Mouse (Mus musculus): ENCODE data around the gene R3hdm2. TPM values are rescaled to one million over a fixed set of nuclear protein-coding genes. Genes with fewer than 3 reads are reported as not detected.

R3hdm2 gene
- polyA plus RNA-seq, 1 experiment from 2014 or later = 40.7 TPM

GRCm38 (mm10) chr10:127404701-127405100 lies 24.6 kb downstream of the R3hdm2 start:
- no peak overlapping the region for H3K9ac ChIP-seq (replicated peaks)
- no peak overlapping the region for H3K4me3 ChIP-seq
- H3K9me3 ChIP-seq = no peaks in the 10 kb centered on the region
- H3K36me3 ChIP-seq = peaks cover 31% of the 10 kb centered on the region
- no peaks in the 10 kb centered on the region for H3K4me1 ChIP-seq
- no peak overlapping the region for H3K4me2 ChIP-seq (replicated peaks)
- no peak for ATAC-seq (ENCODE audit: low FRiP score, low read depth)
- no peaks in the 10 kb centered on the region for H3K27me3 ChIP-seq
- no peak overlapping the region for H3K27ac ChIP-seq (replicated peaks)
- 97% methylated on average over 3 of the region's 3 CpGs for WGBS

- H3K36me3 ChIP-seq = peaks cover 6% of the 10 kb centered on the region; the same call in 1 of the 2 replicates
- no peaks in the 10 kb centered on the region for H3K9me3 ChIP-seq
- no peak overlapping the region for H3K4me2 ChIP-seq (replicated peaks)
- no peak for ATAC-seq (ENCODE audit: low FRiP score, low read depth)
- no peaks in the 10 kb centered on the region for H3K27me3 ChIP-seq
- WGBS = 70% methylated on average over 4 of the region's 4 CpGs
- H3K27ac ChIP-seq (replicated peaks) = no peak overlapping the region
- H3K4me1 ChIP-seq = 0 out of 2 replicates have a peak, but pooled peaks cover 3% of the 10 kb centered on the region
- H3K9ac ChIP-seq (replicated peaks) = no peak overlapping the region
- no peak overlapping the region for H3K4me3 ChIP-seq
Observed at GRCm38 (mm10) chr10:127407391-127407790, 27.3 kb downstream of the R3hdm2 start.

GRCm38 (mm10) chr10:127412101-127412500 lies 32.0 kb downstream of the R3hdm2 start:
- no peaks in the 10 kb centered on the region for H3K9me3 ChIP-seq
- 48% methylated on average over 5 of the region's 5 CpGs for WGBS
- 0 out of 2 replicates have a peak, but pooled peaks cover 3% of the 10 kb centered on the region for H3K36me3 ChIP-seq
- no peak overlapping the region for H3K4me2 ChIP-seq (replicated peaks)
- no peak overlapping the region for H3K9ac ChIP-seq (replicated peaks)
- H3K27ac ChIP-seq (replicated peaks) = no peak overlapping the region
- 0 out of 2 replicates have a peak, but pooled peaks cover 3% of the 10 kb centered on the region for H3K4me1 ChIP-seq
- no peak overlapping the region for H3K4me3 ChIP-seq
- H3K27me3 ChIP-seq = no peaks in the 10 kb centered on the region
- ATAC-seq (ENCODE audit: low FRiP score, low read depth) = no peak

- Histone ChIP-seq H3K4me3 (no peak overlapping the region), H3K27ac (replicated peaks) (no peak overlapping the region), H3K27me3 (no peaks in the 10 kb centered on the region), H3K9ac (replicated peaks) (no peak overlapping the region), H3K9me3 (no peaks in the 10 kb centered on the region), H3K36me3 (0 out of 2 replicates have a peak, but pooled peaks cover 3% of the 10 kb centered on the region), H3K4me2 (replicated peaks) (no peak overlapping the region), H3K4me1 (0 out of 2 replicates have a peak, but pooled peaks cover 3% of the 10 kb centered on the region)
- no peak for ATAC-seq (ENCODE audit: low FRiP score, low read depth)
- 93% methylated on average over 2 of the region's 2 CpGs for WGBS
Observed at GRCm38 (mm10) chr10:127412776-127413175, 32.6 kb downstream of the R3hdm2 start.

- H3K4me3 ChIP-seq = no peak overlapping the region
- no peak overlapping the region for H3K27ac ChIP-seq (replicated peaks)
- WGBS = 83% methylated on average over 1 of the region's 1 CpGs
Observed at GRCm38 (mm10) chr10:127413585-127413984, 33.5 kb downstream of the R3hdm2 start.

GRCm38 (mm10) chr10:127414141-127414540 lies 34.0 kb downstream of the R3hdm2 start:
- Histone ChIP-seq H3K4me3 (no peak overlapping the region), H3K4me1 (0 out of 2 replicates have a peak, but pooled peaks cover 3% of the 10 kb centered on the region), H3K27ac (replicated peaks) (no peak overlapping the region), H3K36me3 (0 out of 2 replicates have a peak, but pooled peaks cover 3% of the 10 kb centered on the region), H3K9ac (replicated peaks) (no peak overlapping the region), H3K9me3 (no peaks in the 10 kb centered on the region), H3K27me3 (no peaks in the 10 kb centered on the region), H3K4me2 (replicated peaks) (no peak overlapping the region)
- WGBS = 79% methylated on average over 3 of the region's 3 CpGs
- no peak for ATAC-seq (ENCODE audit: low FRiP score, low read depth)

More at GRCm38 (mm10) chr10:127413585-127413984, 33.5 kb downstream of the R3hdm2 start:
- Histone ChIP-seq H3K27me3 (no peaks in the 10 kb centered on the region), H3K9me3 (no peaks in the 10 kb centered on the region), H3K4me2 (replicated peaks) (no peak overlapping the region), H3K9ac (replicated peaks) (no peak overlapping the region), H3K4me1 (0 out of 2 replicates have a peak, but pooled peaks cover 3% of the 10 kb centered on the region), H3K36me3 (0 out of 2 replicates have a peak, but pooled peaks cover 3% of the 10 kb centered on the region)
- no peak for ATAC-seq (ENCODE audit: low FRiP score, low read depth)

GRCm38 (mm10) chr10:127420131-127420530 lies 40.0 kb downstream of the R3hdm2 start:
- H3K4me1 ChIP-seq = peaks cover 28% of the 10 kb centered on the region
- no peak overlapping the region for H3K27ac ChIP-seq (replicated peaks)
- no peak overlapping the region for H3K4me3 ChIP-seq
- WGBS = 8% methylated on average over 6 of the region's 6 CpGs
- 0 out of 2 replicates have a peak overlapping the region, but pooled peaks have one; percentile 23 for H3K4me2 ChIP-seq (replicated peaks)
- no peaks in the 10 kb centered on the region for H3K9me3 ChIP-seq
- no peaks in the 10 kb centered on the region for H3K27me3 ChIP-seq
- H3K36me3 ChIP-seq = no peaks in the 10 kb centered on the region
- ATAC-seq (ENCODE audit: low FRiP score, low read depth) = no peak
- no peak overlapping the region for H3K9ac ChIP-seq (replicated peaks)

GRCm38 (mm10) chr10:127420676-127421353 lies 40.7 kb downstream of the R3hdm2 start:
- Histone ChIP-seq H3K9me3 (no peaks in the 10 kb centered on the region), H3K4me2 (replicated peaks) (peak overlapping the region; percentile 41), H3K27ac (replicated peaks) (peak overlapping the region; percentile 49), H3K4me3 (peak overlapping the region; percentile 13), H3K27me3 (no peaks in the 10 kb centered on the region), H3K9ac (replicated peaks) (no peak overlapping the region), H3K36me3 (no peaks in the 10 kb centered on the region), H3K4me1 (peaks cover 28% of the 10 kb centered on the region)
- 10% methylated on average over 9 of the region's 9 CpGs for WGBS
- ATAC-seq (ENCODE audit: low FRiP score, low read depth) = no peak

- Histone ChIP-seq H3K4me1 (peaks cover 36% of the 10 kb centered on the region), H3K27me3 (no peaks in the 10 kb centered on the region), H3K4me3 (no peak overlapping the region), H3K27ac (replicated peaks) (no peak overlapping the region), H3K9ac (replicated peaks) (no peak overlapping the region), H3K36me3 (no peaks in the 10 kb centered on the region), H3K4me2 (replicated peaks) (peak overlapping the region; percentile 18; the same call in 1 of the 2 replicates), H3K9me3 (no peaks in the 10 kb centered on the region)
- peak; percentile 65 for ATAC-seq (ENCODE audit: low FRiP score, low read depth)
- 26% methylated on average over 6 of the region's 6 CpGs for WGBS
Observed at GRCm38 (mm10) chr10:127422047-127422446, 41.9 kb downstream of the R3hdm2 start.

- Histone ChIP-seq H3K27ac (replicated peaks) (no peak overlapping the region), H3K27me3 (no peaks in the 10 kb centered on the region), H3K9me3 (no peaks in the 10 kb centered on the region), H3K4me3 (no peak overlapping the region), H3K4me2 (replicated peaks) (no peak overlapping the region), H3K36me3 (no peaks in the 10 kb centered on the region), H3K4me1 (peaks cover 22% of the 10 kb centered on the region), H3K9ac (replicated peaks) (no peak overlapping the region)
- no peak for ATAC-seq (ENCODE audit: low FRiP score, low read depth)
- WGBS = 96% methylated on average over 2 of the region's 2 CpGs
Observed at GRCm38 (mm10) chr10:127425794-127426193, 45.7 kb downstream of the R3hdm2 start.

GRCm38 (mm10) chr10:127426670-127427069 lies 46.5 kb downstream of the R3hdm2 start:
- Histone ChIP-seq H3K4me1 (peaks cover 13% of the 10 kb centered on the region), H3K27ac (replicated peaks) (peak overlapping the region; percentile 64), H3K4me3 (no peak overlapping the region), H3K9ac (replicated peaks) (no peak overlapping the region), H3K36me3 (no peaks in the 10 kb centered on the region), H3K27me3 (no peaks in the 10 kb centered on the region), H3K9me3 (no peaks in the 10 kb centered on the region), H3K4me2 (replicated peaks) (no peak overlapping the region)
- WGBS = 8% methylated on average over 2 of the region's 2 CpGs
- no peak for ATAC-seq (ENCODE audit: low FRiP score, low read depth)

GRCm38 (mm10) chr10:127427107-127427506 lies 47.0 kb downstream of the R3hdm2 start:
- Histone ChIP-seq H3K4me1 (peaks cover 9% of the 10 kb centered on the region), H3K27ac (replicated peaks) (peak overlapping the region; percentile 64; the same call in 1 of the 2 replicates), H3K4me3 (no peak overlapping the region), H3K9me3 (no peaks in the 10 kb centered on the region), H3K4me2 (replicated peaks) (no peak overlapping the region), H3K36me3 (no peaks in the 10 kb centered on the region), H3K27me3 (no peaks in the 10 kb centered on the region), H3K9ac (replicated peaks) (no peak overlapping the region)
- ATAC-seq (ENCODE audit: low FRiP score, low read depth) = no peak
- 100% methylated on average over 1 of the region's 1 CpGs for WGBS
